Mouse (Mus musculus) adrenal gland, postnatal 25 days (tissue): ENCODE measurements around the gene Slc11a1. TPM values are rescaled to one million over a fixed set of nuclear protein-coding genes. Genes with fewer than 3 reads are reported as not detected.
A peak's percentile ranks its signal among the peaks of the same experiment; 100 is the strongest.

ENCODE experiments used
- DNase-seq: peaks from one replicate; pipeline ENCODE4 v3.0.0; 2021; ENCODE audit warnings: mixed read lengths
- total RNA-seq: library from RNA; stranded (reverse); gene quantifications from 2 replicates; pipeline ENCODE4 v1.2.3, GENCODE M21; 2021

Gene Slc11a1
- total RNA-seq, 1 experiment from 2014 or later = 11.4 TPM

- DNase-seq = no peak
Measured at GRCm38 (mm10) chr1:74353453-74354229, 21.4 kb upstream of the Slc11a1 start.

GRCm38 (mm10) chr1:74357531-74357930, 17.5 kb upstream of the Slc11a1 start:
- DNase-seq = no peak

- DNase-seq = no peak
Measured at GRCm38 (mm10) chr1:74359952-74360517, 15.0 kb upstream of the Slc11a1 start.

- DNase-seq = peak; percentile 42
Measured at GRCm38 (mm10) chr1:74361812-74362211, 13.2 kb upstream of the Slc11a1 start, which contains the start of gene Catip. Gene Catip, plus strand, starts transcription at chr1:74362108.

- no peak for DNase-seq
Measured at GRCm38 (mm10) chr1:74362325-74363229, 12.4 kb upstream of the Slc11a1 start.

GRCm38 (mm10) chr1:74363437-74363836, 11.6 kb upstream of the Slc11a1 start:
- DNase-seq = no peak

- no peak for DNase-seq
Measured at GRCm38 (mm10) chr1:74364270-74364669, 10.7 kb upstream of the Slc11a1 start.

- DNase-seq = peak; percentile 54
Measured at GRCm38 (mm10) chr1:74367886-74368645, 6.9 kb upstream of the Slc11a1 start.

GRCm38 (mm10) chr1:74370040-74370439, 5.0 kb upstream of the Slc11a1 start:
- DNase-seq = no peak

- no peak for DNase-seq
Measured at GRCm38 (mm10) chr1:74373372-74373771, 1.6 kb upstream of the Slc11a1 start.

GRCm38 (mm10) chr1:74375561-74375960, 566 bp downstream of the Slc11a1 start:
- no peak for DNase-seq

- DNase-seq = peak; percentile 71
Measured at GRCm38 (mm10) chr1:74376396-74376795, 1.4 kb downstream of the Slc11a1 start.

GRCm38 (mm10) chr1:74379058-74379504, 4.1 kb downstream of the Slc11a1 start:
- DNase-seq = no peak

- DNase-seq = no peak
Measured at GRCm38 (mm10) chr1:74380484-74380883, 5.5 kb downstream of the Slc11a1 start.

- DNase-seq = no peak
Measured at GRCm38 (mm10) chr1:74381588-74382021, 6.6 kb downstream of the Slc11a1 start.

- no peak for DNase-seq
Measured at GRCm38 (mm10) chr1:74383385-74383784, 8.4 kb downstream of the Slc11a1 start.

GRCm38 (mm10) chr1:74384525-74384924, 9.5 kb downstream of the Slc11a1 start:
- no peak for DNase-seq

- no peak for DNase-seq
Measured at GRCm38 (mm10) chr1:74385064-74385463, 10.1 kb downstream of the Slc11a1 start.

- DNase-seq = no peak
Measured at GRCm38 (mm10) chr1:74385531-74385930, 10.5 kb downstream of the Slc11a1 start.

GRCm38 (mm10) chr1:74386363-74386713, 11.3 kb downstream of the Slc11a1 start:
- DNase-seq = no peak

- peak; percentile 88 for DNase-seq
Measured at GRCm38 (mm10) chr1:74386714-74387385, 11.9 kb downstream of the Slc11a1 start.
